Mouse (Mus musculus): ENCODE results near the gene Gm20906. TPM values are rescaled to one million over a fixed set of nuclear protein-coding genes. Genes with fewer than 3 reads are reported as not detected.
"Not testable (repeated sequence)": the region's sequence is repeated elsewhere in the genome, so short reads cannot be mapped to it uniquely, and the experiment has no call there.

Gene Gm20906
- total RNA-seq (2021) = not detected
- long read RNA-seq, experiment 1 = 0 reads
- long read RNA-seq, experiment 2 = 0 reads

- DNase-seq; H3K27ac ChIP-seq; intact Hi-C loops (cut with DNase I); H3K4me3 ChIP-seq: not testable (repeated sequence)
Measured at GRCm38 (mm10) chrY:87550666-87551065, at the start of gene Gm20906. Gm20906 (plus strand) TSS chrY:87550966.

Measured in gastrocnemius, adult 2 months (tissue).